Mouse (Mus musculus) liver, adult 2 months (tissue): ENCODE results near the gene Ttll8. TPM values are rescaled to one million over a fixed set of nuclear protein-coding genes. Genes with fewer than 3 reads are reported as not detected.

Source experiments
- DNase-seq: peaks from one replicate; pipeline ENCODE4 v3.0.0-alpha.2; 2011; ENCODE audit warnings: low read depth, low spot score; ENCODE audit errors: extremely low read depth
- H3K27ac ChIP-seq: fragments of 200-500 bp; replicated peaks from 2 replicates; pipeline ENCODE4 v1.5.1; 2012; ENCODE audit warnings: low read depth, mild to moderate bottlenecking, control low read depth, inconsistent platforms, low read length; ENCODE audit not compliant: insufficient read depth
- H3K27me3 ChIP-seq: fragments of 200-500 bp; 2 replicates; pipeline ENCODE4 v1.6.1; 2012; ENCODE audit warnings: mild to moderate bottlenecking, moderate library complexity, low read length, inconsistent platforms; ENCODE audit not compliant: control insufficient read depth, insufficient read depth
- H3K36me3 ChIP-seq: fragments of 200-500 bp; 2 replicates; pipeline ENCODE4 v1.6.1; 2012; ENCODE audit warnings: low read length, inconsistent platforms; ENCODE audit not compliant: control insufficient read depth, insufficient read depth
- H3K4me1 ChIP-seq: fragments of 200-500 bp; 2 replicates; pipeline ENCODE4 v1.6.1; 2011; ENCODE audit warnings: low read length; ENCODE audit not compliant: control insufficient read depth, insufficient read depth
- H3K4me3 ChIP-seq: fragments of 200-500 bp; 2 replicates; pipeline ENCODE4 v1.5.1; 2011; ENCODE audit warnings: low read depth, mild to moderate bottlenecking, control low read depth, low read length, moderate library complexity; ENCODE audit not compliant: insufficient read depth
- H3K79me2 ChIP-seq: fragments of 200-500 bp; 2 replicates; pipeline ENCODE4 v1.6.1; 2012; ENCODE audit warnings: inconsistent platforms, mild to moderate bottlenecking, low read length, moderate library complexity; ENCODE audit not compliant: control insufficient read depth, insufficient read depth
- H3K9ac ChIP-seq: fragments of 200-500 bp; 2 replicates; pipeline ENCODE4 v1.6.1; 2012; ENCODE audit warnings: low read depth, mild to moderate bottlenecking, control low read depth, inconsistent platforms, low read length
- CTCF ChIP-seq: fragments of 200-500 bp; IDR thresholded peaks from 2 replicates; pipeline ENCODE4 v1.5.1; 2011; ENCODE audit warnings: low read depth, low read length, control low read depth
- POLR2A ChIP-seq: fragments of 200-500 bp; IDR thresholded peaks from 2 replicates; pipeline ENCODE4 v1.6.1; 2011; ENCODE audit warnings: low read length, control low read depth; ENCODE audit not compliant: insufficient read depth; ENCODE audit errors: extremely low read depth
- WGBS: fragments of 180-500 bp; shearing (Covaris S2); methylation state at CpG from one replicate; pipeline ENCODE4 v1.1.7; 2018; 5-methylcytosine and 5-hydroxymethylcytosine counted together
- polyA plus RNA-seq: library from polyadenylated mRNA; depleted of rRNA; stranded (reverse); fragments of >200 nt; gene quantifications from 2 replicates; pipeline ENCODE4 v1.2.3, GENCODE M21; 2012
- total RNA-seq: library from RNA; depleted of rRNA; stranded (reverse); fragments of >200 nt; gene quantifications from 2 replicates; pipeline ENCODE4 v1.2.3, GENCODE M21; 2014

Ttll8 gene
- total and polyA plus RNA-seq, 2 experiments: 0.02 to 0.28 TPM

DNA sequence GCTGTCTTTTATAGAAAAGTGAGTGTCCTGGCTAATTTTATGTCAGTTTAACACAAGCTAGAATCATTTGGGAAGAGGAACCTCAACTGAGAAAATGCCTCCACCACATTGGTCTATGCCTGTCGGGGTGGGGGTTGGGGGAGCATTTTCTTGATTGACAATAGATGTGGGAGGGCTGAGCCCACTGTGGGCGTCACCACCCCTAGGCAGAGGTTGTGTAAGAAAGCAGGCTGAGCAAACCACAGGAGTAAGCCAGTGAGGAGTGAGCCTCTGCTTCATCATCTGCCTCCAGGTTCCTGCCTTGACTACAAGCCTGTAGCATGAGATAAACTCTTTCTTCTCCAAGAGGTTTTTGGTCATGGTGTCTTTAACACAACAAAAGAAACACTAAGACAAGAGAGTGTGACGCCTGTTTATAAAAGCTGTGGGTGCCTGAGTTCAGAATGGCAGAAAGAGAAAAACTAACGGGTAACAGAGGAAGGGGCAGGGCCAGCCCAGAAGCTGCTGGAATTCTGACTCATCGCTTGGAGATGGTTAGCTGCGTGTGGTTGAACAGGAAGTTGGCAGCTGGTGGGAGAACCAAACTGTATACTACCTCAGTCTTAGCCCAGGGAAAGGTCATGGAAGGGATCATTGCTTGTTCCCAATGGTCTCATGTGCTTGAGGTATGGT is 17.5 kb downstream of the Ttll8 start:
- 72% methylated on average over 6 of the region's 6 CpGs for WGBS
- H3K36me3 ChIP-seq: no peaks in the 10 kb centered on the region
- H3K9ac ChIP-seq: no peak overlapping the region
- no peak overlapping the region for H3K27ac ChIP-seq
- no peak overlapping the region for H3K4me3 ChIP-seq
- H3K4me1 ChIP-seq: no peaks in the 10 kb centered on the region
- H3K79me2 ChIP-seq: no peaks in the 10 kb centered on the region
- no peaks in the 10 kb centered on the region for H3K27me3 ChIP-seq
- no peak for TF ChIP-seq CTCF
- no peak for TF ChIP-seq POLR2A
- no peak for DNase-seq

DNA sequence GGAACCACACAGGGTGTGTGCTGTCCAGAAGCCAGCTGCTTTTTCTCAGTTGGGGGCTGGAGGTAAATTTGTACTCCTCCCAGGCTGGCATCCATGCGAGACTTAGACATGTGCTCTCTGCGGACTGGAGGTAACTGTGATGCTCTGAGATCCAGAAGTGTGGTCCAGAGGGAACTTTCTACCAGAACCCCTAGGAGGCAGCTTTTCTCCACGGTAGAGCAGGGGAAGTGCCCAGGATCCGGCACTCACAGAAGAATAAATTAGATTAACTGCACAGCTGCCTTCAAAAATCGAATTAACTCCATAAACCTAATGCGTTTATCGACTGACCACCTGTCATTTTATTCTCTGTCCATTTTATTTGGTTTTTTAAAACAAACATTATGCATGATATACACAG is 20.1 kb downstream of the Ttll8 start:
- no peak for DNase-seq
- H3K4me1 ChIP-seq: no peaks in the 10 kb centered on the region

GRCm38 (mm10) chr15:88932667-88933066 is 21.6 kb downstream of the Ttll8 start:
- TF ChIP-seq CTCF: no peak
- Histone ChIP-seq H3K4me3 (no peak overlapping the region), H3K27me3 (no peaks in the 10 kb centered on the region), H3K4me1 (no peaks in the 10 kb centered on the region), H3K79me2 (no peaks in the 10 kb centered on the region), H3K36me3 (no peaks in the 10 kb centered on the region), H3K9ac (no peak overlapping the region), H3K27ac (no peak overlapping the region)
- DNase-seq: no peak
- 88% methylated on average over 10 of the region's 10 CpGs for WGBS

More for the DNA sequence above, 20.1 kb downstream of the Ttll8 start:
- no peak overlapping the region for H3K9ac ChIP-seq
- H3K36me3 ChIP-seq: no peaks in the 10 kb centered on the region
- no peaks in the 10 kb centered on the region for H3K79me2 ChIP-seq
- WGBS: 64% methylated on average over 7 of the region's 7 CpGs
- H3K4me3 ChIP-seq: no peak overlapping the region
- TF ChIP-seq CTCF (peak; percentile 17; the same call in 1 of the 2 replicates), POLR2A (no peak)
- H3K27me3 ChIP-seq: no peaks in the 10 kb centered on the region
- no peak overlapping the region for H3K27ac ChIP-seq

GRCm38 (mm10) chr15:88921992-88922310 is 32.3 kb downstream of the Ttll8 start:
- peak; percentile 91 for DNase-seq
- H3K27me3 ChIP-seq: no peaks in the 10 kb centered on the region
- WGBS: 6% methylated on average over 6 of the region's 6 CpGs
- TF ChIP-seq POLR2A (no peak), CTCF (no peak)
- H3K9ac ChIP-seq: peak overlapping the region; percentile 45; the same call in 1 of the 2 replicates
- H3K79me2 ChIP-seq: no peaks in the 10 kb centered on the region
- peaks cover 24% of the 10 kb centered on the region for H3K4me1 ChIP-seq
- no peak overlapping the region for H3K4me3 ChIP-seq
- no peaks in the 10 kb centered on the region for H3K36me3 ChIP-seq
- H3K27ac ChIP-seq: peak overlapping the region; percentile 84

GRCm38 (mm10) chr15:88921131-88921991 is 32.9 kb downstream of the Ttll8 start:
- Histone ChIP-seq H3K79me2 (no peaks in the 10 kb centered on the region), H3K9ac (peak overlapping the region; percentile 45; the same call in 1 of the 2 replicates), H3K4me3 (no peak overlapping the region), H3K27ac (peak overlapping the region; percentile 91), H3K36me3 (no peaks in the 10 kb centered on the region), H3K4me1 (peaks cover 27% of the 10 kb centered on the region), H3K27me3 (no peaks in the 10 kb centered on the region)
- 14% methylated on average over 12 of the region's 12 CpGs for WGBS
- TF ChIP-seq CTCF: peak; percentile 69
- no peak for TF ChIP-seq POLR2A
- peak; percentile 82 for DNase-seq
